Mouse (Mus musculus) heart, postnatal 25 days (tissue): ENCODE measurements around the gene Sgsm2. TPM values are rescaled to one million over a fixed set of nuclear protein-coding genes. Genes with fewer than 3 reads are reported as not detected.

ENCODE experiments used
- DNase-seq: peaks from one replicate; pipeline ENCODE4 v3.0.0; 2022; ENCODE audit warnings: low spot score
- intact Hi-C: fragments of 180-260 bp; cut with DNase I; formaldehyde crosslinking; loops from one replicate; pipeline ENCODE4 v1.15.1; 2025
- total RNA-seq, 2 experiments: library from RNA; stranded (reverse); gene quantifications; 2 replicates each; pipeline ENCODE4 v1.2.3; 2021

Sgsm2 gene
- total RNA-seq, 2 experiments from 2014 or later: 4.8 to 6.7 TPM

- DNase-seq: no peak
- intact Hi-C loops: loop anchor here (5.0 to 10.0 kb wide), 2 partner anchors 111 to 1671 kb away; partner anchors contain the start of gene Pafah1b1
Measured at GRCm38 (mm10) chr11:74833536-74834358, 63.1 kb downstream of the Sgsm2 start.

- DNase-seq: peak; percentile 35
- intact Hi-C loops: loop anchor here (5.0 to 10.0 kb wide), 2 partner anchors 110 to 1672 kb away; partner anchors contain the start of gene Pafah1b1
Measured at GRCm38 (mm10) chr11:74832503-74833143, 64.2 kb downstream of the Sgsm2 start.

GRCm38 (mm10) chr11:74831606-74832451, 65.0 kb downstream of the Sgsm2 start:
- DNase-seq: peak; percentile 99
- intact Hi-C loops: loop anchor here (5.0 to 10.0 kb wide), 2 partner anchors 110 to 1673 kb away; partner anchors contain the start of gene Pafah1b1

GRCm38 (mm10) chr11:74831191-74831605, 65.7 kb downstream of the Sgsm2 start:
- no peak for DNase-seq
- intact Hi-C loops: loop anchor here (5.0 to 10.0 kb wide), 2 partner anchors 109 to 1674 kb away; partner anchors contain the start of gene Pafah1b1

GRCm38 (mm10) chr11:74830256-74831161, 66.4 kb downstream of the Sgsm2 start, which contains the start of gene Mnt:
Gene Mnt, plus strand, starts transcription at chr11:74830920.
- intact Hi-C loops: loop anchor here (5.0 to 10.0 kb wide), 2 partner anchors 108 to 1674 kb away; partner anchors contain the start of gene Pafah1b1
- peak; percentile 99 for DNase-seq

- intact Hi-C loops: loop anchor here (5.0 to 10.0 kb wide), 3 partner anchors 108 to 1675 kb away; partner anchors contain the start of genes Ovca2 and Pafah1b1
- DNase-seq: peak; percentile 76
Measured at GRCm38 (mm10) chr11:74829812-74830211, 67.0 kb downstream of the Sgsm2 start.

- no peak for DNase-seq
- intact Hi-C loops: loop anchor here (10.0 kb wide), 1 partner anchor 346 kb away; the partner anchor contains the start of gene Ovca2
Measured at GRCm38 (mm10) chr11:74828965-74829550, 67.8 kb downstream of the Sgsm2 start.

GRCm38 (mm10) chr11:74828404-74828931, 68.4 kb downstream of the Sgsm2 start:
- intact Hi-C loops: loop anchor here (10.0 kb wide), 1 partner anchor 346 kb away; the partner anchor contains the start of gene Ovca2
- DNase-seq: no peak

GRCm38 (mm10) chr11:74827791-74828403, 69.0 kb downstream of the Sgsm2 start:
- intact Hi-C loops: loop anchor here (10.0 kb wide), 1 partner anchor 347 kb away; the partner anchor contains the start of gene Ovca2
- DNase-seq: no peak

- DNase-seq: no peak
- intact Hi-C loops: loop anchor here (10.0 kb wide), 1 partner anchor 348 kb away; the partner anchor contains the start of gene Ovca2
Measured at GRCm38 (mm10) chr11:74826702-74827101, 70.2 kb downstream of the Sgsm2 start.

- intact Hi-C loops: loop anchor here (10.0 kb wide), 1 partner anchor 349 kb away; the partner anchor contains the start of gene Ovca2
Measured at GRCm38 (mm10) chr11:74826151-74826550, 70.7 kb downstream of the Sgsm2 start.

GRCm38 (mm10) chr11:74822746-74823440, 74.0 kb downstream of the Sgsm2 start:
- intact Hi-C loops: loop anchor here (10.0 kb wide), 1 partner anchor 352 kb away; the partner anchor contains the start of gene Ovca2
- DNase-seq: no peak

More at GRCm38 (mm10) chr11:74826151-74826550, 70.7 kb downstream of the Sgsm2 start:
- DNase-seq: no peak

- intact Hi-C loops: loop anchor here (10.0 kb wide), 1 partner anchor 353 kb away; the partner anchor contains the start of gene Ovca2
- DNase-seq: no peak
Measured at GRCm38 (mm10) chr11:74821463-74821862, 75.4 kb downstream of the Sgsm2 start.

GRCm38 (mm10) chr11:74820921-74821320, 75.9 kb downstream of the Sgsm2 start:
- no peak for DNase-seq
- intact Hi-C loops: loop anchor here (1.0 to 10.0 kb wide), 2 partner anchors 27 to 354 kb away; partner anchors contain the start of gene Ovca2

GRCm38 (mm10) chr11:74815795-74816194, 81.1 kb downstream of the Sgsm2 start:
- no peak for DNase-seq
- intact Hi-C loops: loop anchor here (2.0 kb wide), 1 partner anchor 181 kb away; no protein-coding TSS in a partner anchor

GRCm38 (mm10) chr11:74811538-74811937, 85.3 kb downstream of the Sgsm2 start:
- no peak for DNase-seq
- intact Hi-C loops: no loop called here
